Mouse (Mus musculus) stomach, postnatal 0 days (tissue): ENCODE measurements around the gene Fdxacb1.

Experiments
- CTCF ChIP-seq: IDR thresholded peaks from 2 replicates; pipeline ENCODE4 v1.5.1; 2016; ENCODE audit warnings: antibody characterized with exemption, low read depth, mild to moderate bottlenecking, moderate library complexity
- EP300 ChIP-seq: optimal IDR thresholded peaks from 2 replicates; pipeline ENCODE3; 2016; ENCODE audit warnings: antibody characterized with exemption

DNA sequence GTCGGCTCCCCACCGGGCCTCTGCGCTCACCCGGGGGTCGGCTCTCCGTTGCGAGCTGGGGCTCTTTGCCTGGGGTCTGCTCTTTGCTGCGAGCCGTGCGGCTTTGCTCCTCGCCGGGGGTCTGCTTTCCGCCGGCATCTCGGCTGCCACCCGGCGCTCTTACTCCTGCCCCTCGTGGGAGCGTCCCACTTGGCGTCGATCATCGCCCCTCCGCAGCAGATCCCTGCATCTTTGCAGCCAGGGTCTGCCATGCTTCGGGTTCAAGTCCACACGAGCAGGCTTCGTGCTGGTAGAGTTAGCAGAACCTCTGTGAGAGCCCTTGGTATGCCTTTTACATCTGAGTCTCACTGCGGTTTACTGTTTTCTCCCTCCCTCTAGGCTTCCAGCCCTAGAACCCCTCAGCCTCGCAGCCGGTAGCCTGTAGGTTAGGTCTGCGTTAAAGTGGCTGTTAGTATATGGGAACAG is 7.7 kb downstream of the Fdxacb1 start:
- TF ChIP-seq CTCF (no peak), EP300 (no peak)
